Mouse (Mus musculus) midbrain, embryonic 10.5 days (tissue): ENCODE measurements around the gene Trim58. TPM values are rescaled to one million over a fixed set of nuclear protein-coding genes. Genes with fewer than 3 reads are reported as not detected.

Experiments used
- DNase-seq: peaks from one replicate; pipeline ENCODE4 v3.0.0-alpha.2; 2017; ENCODE audit warnings: low spot score
- H3K27ac ChIP-seq: fragments of 300-500 bp; sonication (generic); replicated peaks from 2 replicates; pipeline ENCODE4 v1.5.1; 2016; ENCODE audit warnings: mild to moderate bottlenecking
- H3K27me3 ChIP-seq: fragments of 300-500 bp; sonication (generic); 2 replicates; pipeline ENCODE4 v1.6.1; 2016; ENCODE audit warnings: low read depth, mild to moderate bottlenecking; ENCODE audit not compliant: poor library complexity, severe bottlenecking
- H3K36me3 ChIP-seq: fragments of 300-500 bp; sonication (generic); 2 replicates; pipeline ENCODE4 v1.6.1; 2016; ENCODE audit warnings: mild to moderate bottlenecking, moderate library complexity
- H3K4me1 ChIP-seq: fragments of 300-500 bp; sonication (generic); 2 replicates; pipeline ENCODE4 v1.6.1; 2016
- H3K4me3 ChIP-seq: fragments of 300-500 bp; sonication (generic); 2 replicates; pipeline ENCODE4 v1.5.1; 2016; ENCODE audit warnings: mild to moderate bottlenecking, moderate library complexity
- H3K9me3 ChIP-seq: fragments of 300-500 bp; sonication (generic); replicated peaks from 2 replicates; pipeline ENCODE4 v1.6.1; 2016; ENCODE audit warnings: mild to moderate bottlenecking
- WGBS: fragments of 180-500 bp; shearing (Covaris S2); methylation state at CpG from one replicate; pipeline ENCODE4 v1.1.7; 2016; 5-methylcytosine and 5-hydroxymethylcytosine counted together
- polyA plus RNA-seq: library from polyadenylated mRNA; unstranded; fragments of >200 nt; fragmentation: Nextera tagmentation; extraction: Ambion mirVana; gene quantifications from 2 replicates; pipeline ENCODE4 v1.2.1, GENCODE M21; 2016

The Trim58 gene
- polyA plus RNA-seq, 1 experiment from 2014 or later, result 0.53 TPM

- Histone ChIP-seq H3K27ac (no peak overlapping the region), H3K9me3 (no peaks in the 10 kb centered on the region), H3K4me3 (no peak overlapping the region), H3K27me3 (no peaks in the 10 kb centered on the region), H3K4me1 (peaks cover 10% of the 10 kb centered on the region; the same call in 1 of the 2 replicates), H3K36me3 (no peaks in the 10 kb centered on the region)
- DNase-seq, result no peak
- WGBS, result 84% methylated on average over 6 of the region's 6 CpGs
Observed at GRCm38 (mm10) chr11:58618793-58619192, 21.5 kb upstream of the Trim58 start.

GRCm38 (mm10) chr11:58626146-58626545 lies 14.1 kb upstream of the Trim58 start:
- Histone ChIP-seq H3K9me3 (no peaks in the 10 kb centered on the region), H3K4me3 (no peak overlapping the region), H3K4me1 (no peaks in the 10 kb centered on the region), H3K27me3 (no peaks in the 10 kb centered on the region), H3K36me3 (no peaks in the 10 kb centered on the region), H3K27ac (no peak overlapping the region)
- no peak for DNase-seq
- 71% methylated on average over 4 of the region's 4 CpGs for whole genome bisulfite sequencing

GRCm38 (mm10) chr11:58630401-58630800 lies 9.9 kb upstream of the Trim58 start, which contains the start of gene Olfr323:
Gene Olfr323, minus strand, starts transcription at chr11:58630501.
- no peak for DNase-seq
- Histone ChIP-seq H3K4me3 (no peak within 1 kb of the TSS), H3K27me3 (no peaks in the 10 kb centered on the region), H3K27ac (no peak within 1 kb of the TSS), H3K4me1 (no peaks in the 10 kb centered on the region), H3K36me3 (no peaks in the 10 kb centered on the region), H3K9me3 (no peaks in the 10 kb centered on the region)
- 81% methylated on average over 5 of the region's 5 CpGs for whole genome bisulfite sequencing

- Histone ChIP-seq H3K4me3 (no peak overlapping the region), H3K27me3 (peaks cover 13% of the 10 kb centered on the region), H3K9me3 (no peaks in the 10 kb centered on the region), H3K27ac (no peak overlapping the region), H3K36me3 (no peaks in the 10 kb centered on the region), H3K4me1 (no peaks in the 10 kb centered on the region; the same call in 1 of the 2 replicates)
- no peak for DNase-seq
- 73% methylated on average over 4 of the region's 4 CpGs for WGBS
Observed at GRCm38 (mm10) chr11:58634878-58635277, 5.4 kb upstream of the Trim58 start.

- Histone ChIP-seq H3K27ac (no peak overlapping the region), H3K4me1 (peaks cover 10% of the 10 kb centered on the region), H3K36me3 (no peaks in the 10 kb centered on the region), H3K27me3 (peaks cover 29% of the 10 kb centered on the region), H3K4me3 (no peak overlapping the region), H3K9me3 (no peaks in the 10 kb centered on the region)
- 22% methylated on average over 4 of the region's 4 CpGs for WGBS
- peak; percentile 57 for DNase-seq
Observed at GRCm38 (mm10) chr11:58636376-58636977, 3.8 kb upstream of the Trim58 start.

GRCm38 (mm10) chr11:58638176-58638701 lies 2.0 kb upstream of the Trim58 start:
- DNase-seq, result no peak
- H3K9me3 ChIP-seq, result no peaks in the 10 kb centered on the region
- no peak overlapping the region for H3K4me3 ChIP-seq
- no peaks in the 10 kb centered on the region for H3K36me3 ChIP-seq
- 76% methylated on average over 7 of the region's 7 CpGs for WGBS
- no peak overlapping the region for H3K27ac ChIP-seq
- H3K27me3 ChIP-seq, result peaks cover 36% of the 10 kb centered on the region
- peaks cover 10% of the 10 kb centered on the region for H3K4me1 ChIP-seq

GRCm38 (mm10) chr11:58641057-58641456 lies 792 bp downstream of the Trim58 start:
- H3K9me3 ChIP-seq, result no peaks in the 10 kb centered on the region
- peak overlapping the region; percentile 59 for H3K4me3 ChIP-seq
- WGBS, result 28% methylated on average over 14 of the region's 14 CpGs
- no peaks in the 10 kb centered on the region for H3K36me3 ChIP-seq
- peaks cover 36% of the 10 kb centered on the region for H3K27me3 ChIP-seq
- H3K27ac ChIP-seq, result peak overlapping the region; percentile 72
- peaks cover 10% of the 10 kb centered on the region for H3K4me1 ChIP-seq
- DNase-seq, result no peak

GRCm38 (mm10) chr11:58641638-58642358 lies 1.5 kb downstream of the Trim58 start:
- Histone ChIP-seq H3K9me3 (no peaks in the 10 kb centered on the region), H3K27me3 (peaks cover 36% of the 10 kb centered on the region), H3K27ac (no peak overlapping the region), H3K36me3 (no peaks in the 10 kb centered on the region), H3K4me1 (peaks cover 10% of the 10 kb centered on the region), H3K4me3 (no peak overlapping the region)
- WGBS, result 88% methylated on average over 13 of the region's 13 CpGs
- no peak for DNase-seq

- Histone ChIP-seq H3K4me1 (peaks cover 10% of the 10 kb centered on the region), H3K27me3 (peaks cover 33% of the 10 kb centered on the region), H3K27ac (no peak overlapping the region), H3K9me3 (no peaks in the 10 kb centered on the region), H3K4me3 (no peak overlapping the region), H3K36me3 (no peaks in the 10 kb centered on the region)
- WGBS, result 40% methylated on average over 6 of the region's 6 CpGs
- DNase-seq, result peak; percentile 38
Observed at GRCm38 (mm10) chr11:58643350-58643749, 3.1 kb downstream of the Trim58 start.

GRCm38 (mm10) chr11:58655151-58655550 lies 14.9 kb downstream of the Trim58 start:
- no peak for DNase-seq
- no peaks in the 10 kb centered on the region for H3K9me3 ChIP-seq
- no peaks in the 10 kb centered on the region for H3K27me3 ChIP-seq
- no peaks in the 10 kb centered on the region for H3K4me1 ChIP-seq
- no peak overlapping the region for H3K27ac ChIP-seq
- WGBS, result 89% methylated on average over 3 of the region's 3 CpGs
- H3K36me3 ChIP-seq, result no peaks in the 10 kb centered on the region
- H3K4me3 ChIP-seq, result no peak overlapping the region

- Histone ChIP-seq H3K36me3 (no peaks in the 10 kb centered on the region), H3K27ac (no peak within 1 kb of the TSS), H3K4me3 (no peak within 1 kb of the TSS), H3K4me1 (no peaks in the 10 kb centered on the region), H3K27me3 (no peaks in the 10 kb centered on the region), H3K9me3 (no peaks in the 10 kb centered on the region)
- DNase-seq, result no peak
- 89% methylated on average over 4 of the region's 4 CpGs for WGBS
Observed at GRCm38 (mm10) chr11:58658596-58658995, 18.3 kb downstream of the Trim58 start, which contains the start of gene Olfr322. Gene Olfr322, plus strand, starts transcription at chr11:58658782.

- Histone ChIP-seq H3K36me3 (no peaks in the 10 kb centered on the region), H3K27ac (no peak overlapping the region), H3K27me3 (no peaks in the 10 kb centered on the region), H3K9me3 (no peaks in the 10 kb centered on the region), H3K4me1 (no peaks in the 10 kb centered on the region), H3K4me3 (no peak overlapping the region)
- no peak for DNase-seq
Observed at GRCm38 (mm10) chr11:58669252-58669651, 29.0 kb downstream of the Trim58 start.

GRCm38 (mm10) chr11:58671825-58672224 lies 31.6 kb downstream of the Trim58 start:
- H3K4me1 ChIP-seq, result no peaks in the 10 kb centered on the region
- H3K27me3 ChIP-seq, result no peaks in the 10 kb centered on the region
- no peaks in the 10 kb centered on the region for H3K36me3 ChIP-seq
- 56% methylated on average over 4 of the region's 4 CpGs for WGBS
- no peaks in the 10 kb centered on the region for H3K9me3 ChIP-seq
- H3K4me3 ChIP-seq, result no peak overlapping the region
- H3K27ac ChIP-seq, result no peak overlapping the region
- DNase-seq, result no peak
